Mouse (Mus musculus) hindbrain, embryonic 14.5 days (tissue): ENCODE data around the gene Olfr1033. TPM values are rescaled to one million over a fixed set of nuclear protein-coding genes. Genes with fewer than 3 reads are reported as not detected.
"Not testable (repeated sequence)": the region's sequence is repeated elsewhere in the genome, so short reads cannot be mapped to it uniquely, and the experiment has no call there.

ENCODE experiments used
- ATAC-seq: fragments of 200-750 bp; cut with Nextera tagmentation; 2 replicates; pipeline ENCODE4 v1.8.0; 2017; ENCODE audit warnings: moderate number of reproducible peaks, mild to moderate bottlenecking, moderate TSS enrichment, moderate library complexity; ENCODE audit not compliant: low FRiP score
- DNase-seq: peaks from one replicate; pipeline ENCODE4 v3.0.0-alpha.2; 2015; ENCODE audit warnings: low spot score
- H3K27ac ChIP-seq: fragments of 300-500 bp; sonication (generic); 2 replicates; pipeline ENCODE4 v1.5.1; 2014; ENCODE audit warnings: mild to moderate bottlenecking, moderate library complexity
- H3K27me3 ChIP-seq: fragments of 300-500 bp; sonication (generic); 2 replicates; pipeline ENCODE4 v1.6.1; 2014; ENCODE audit warnings: mild to moderate bottlenecking, low read length, mixed read lengths; ENCODE audit not compliant: control insufficient read depth, insufficient read depth
- H3K36me3 ChIP-seq: fragments of 300-500 bp; sonication (generic); replicated peaks from 2 replicates; pipeline ENCODE4 v1.6.1; 2014; ENCODE audit not compliant: control insufficient read depth, insufficient read depth
- H3K4me1 ChIP-seq: fragments of 300-500 bp; sonication (generic); replicated peaks from 2 replicates; pipeline ENCODE4 v1.6.1; 2014; ENCODE audit warnings: antibody characterized with exemption, low read length, mixed read lengths; ENCODE audit not compliant: control insufficient read depth, insufficient read depth
- H3K4me2 ChIP-seq: fragments of 300-500 bp; sonication (generic); replicated peaks from 2 replicates; pipeline ENCODE4 v1.6.1; 2014; ENCODE audit warnings: mild to moderate bottlenecking, moderate library complexity
- H3K4me3 ChIP-seq: fragments of 300-500 bp; sonication (generic); replicated peaks from 2 replicates; pipeline ENCODE4 v1.5.1; 2014; ENCODE audit warnings: mild to moderate bottlenecking, low read length
- H3K9ac ChIP-seq: fragments of 300-500 bp; sonication (generic); 2 replicates; pipeline ENCODE4 v1.6.1; 2014
- H3K9me3 ChIP-seq: fragments of 300-500 bp; sonication (generic); 2 replicates; pipeline ENCODE4 v1.6.1; 2016; ENCODE audit warnings: low read length; ENCODE audit not compliant: control insufficient read depth
- WGBS: fragments of 180-500 bp; shearing (Covaris S2); extraction: QIAGEN DNeasy Blood & Tissue Kit; methylation state at CpG from one replicate; pipeline ENCODE4 v1.1.7; 2014; 5-methylcytosine and 5-hydroxymethylcytosine counted together
- polyA plus RNA-seq: library from polyadenylated mRNA; unstranded; fragments of >200 nt; fragmentation: Nextera tagmentation; extraction: Ambion mirVana; gene quantifications from 2 replicates; pipeline ENCODE4 v1.2.1, GENCODE M21; 2014

The Olfr1033 gene
- polyA plus RNA-seq, 1 experiment from 2014 or later: not detected

DNA sequence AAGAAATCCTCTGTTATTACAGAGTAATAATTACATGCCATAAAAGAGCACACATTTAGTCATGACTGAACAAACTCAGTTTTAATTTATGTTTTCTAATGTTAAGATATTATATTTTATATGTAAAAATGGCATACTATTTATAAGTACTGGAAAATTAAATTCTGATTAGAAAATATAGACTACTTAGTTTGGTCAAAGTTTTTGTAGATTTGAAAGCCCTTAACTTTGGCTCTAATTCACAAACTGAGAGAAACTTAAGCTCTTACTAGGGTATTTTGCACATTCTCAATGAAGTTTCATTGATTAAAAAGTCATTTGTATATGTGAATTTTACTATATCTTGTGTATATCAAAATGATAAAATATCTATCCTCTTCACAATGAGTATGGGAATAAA lies 53.3 kb downstream of the Olfr1033 start, which contains the start of gene Olfr1036:
Olfr1036 (plus strand) TSS at position 301 of the 400 bp plus-strand sequence.
- H3K27me3 ChIP-seq, H3K4me3 ChIP-seq, DNase-seq, H3K9me3 ChIP-seq, H3K9ac ChIP-seq, H3K27ac ChIP-seq, H3K4me2 ChIP-seq, H3K4me1 ChIP-seq, ATAC-seq, H3K36me3 ChIP-seq: not testable (repeated sequence)

DNA sequence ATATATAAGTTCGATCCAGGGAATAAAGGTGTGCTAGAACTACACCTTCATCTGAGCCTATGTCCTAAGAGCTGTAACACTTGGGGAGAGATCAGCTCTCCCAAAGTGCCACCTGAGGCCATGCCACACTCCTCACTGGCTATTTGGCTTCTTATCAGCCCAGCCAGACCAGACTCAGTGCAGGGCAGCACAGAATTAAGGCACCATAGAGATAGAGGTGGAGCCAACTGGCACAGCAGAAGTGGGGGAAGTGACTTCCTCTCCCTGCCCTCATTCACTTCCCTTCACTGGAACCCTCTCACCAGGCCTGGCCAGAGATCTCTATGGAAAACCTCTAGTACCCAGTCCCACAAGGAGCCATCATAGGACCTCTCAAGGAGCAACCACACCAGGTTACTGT lies 60.0 kb downstream of the Olfr1033 start:
- H3K4me3 ChIP-seq, H3K9ac ChIP-seq: not testable (repeated sequence)
- 82% methylated on average over 1 of the region's 1 CpGs for WGBS

DNA sequence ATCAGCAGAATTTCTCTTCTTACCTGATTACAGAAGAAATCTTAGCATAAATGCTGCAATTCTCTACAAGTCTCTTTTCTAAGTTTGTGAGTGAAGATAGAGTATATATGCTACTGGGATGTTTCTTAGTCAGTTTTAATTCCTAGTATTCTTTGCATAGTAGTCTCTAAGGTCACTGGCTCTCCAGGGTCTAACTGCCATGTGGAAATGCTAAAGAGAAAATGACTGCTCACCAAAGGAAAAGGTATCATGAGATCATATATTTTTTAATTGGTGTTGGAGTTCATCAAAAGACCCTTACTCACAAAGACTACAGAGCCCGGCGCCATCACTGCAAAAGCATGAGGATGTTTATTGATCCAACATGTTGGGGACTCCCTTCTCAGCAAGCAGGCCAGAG lies 66.9 kb downstream of the Olfr1033 start, which contains the start of gene Olfr1037:
Olfr1037 (minus strand) TSS at position 101 of the 400 bp plus-strand sequence.
- Histone ChIP-seq H3K27ac (no peak within 1 kb of the TSS), H3K9me3 (no peaks in the 10 kb centered on the region), H3K36me3 (no peaks in the 10 kb centered on the region), H3K4me3 (no peak within 1 kb of the TSS), H3K4me2 (no peak within 1 kb of the TSS), H3K9ac (no peak within 1 kb of the TSS), H3K27me3 (no peaks in the 10 kb centered on the region), H3K4me1 (no peaks in the 10 kb centered on the region)
- DNase-seq (no peak), ATAC-seq (no peak)
- 99% methylated on average over 2 of the region's 2 CpGs for WGBS

More for the DNA sequence above, 60.0 kb downstream of the Olfr1033 start:
- not testable (repeated sequence) for H3K27me3 ChIP-seq, H3K27ac ChIP-seq, H3K36me3 ChIP-seq, H3K4me2 ChIP-seq, ATAC-seq, H3K9me3 ChIP-seq, DNase-seq, H3K4me1 ChIP-seq

Other genes with a start within 250 kb of the Olfr1033 start
- gene Olfr1014, start 247.9 kb upstream of the Olfr1033 start, polyA plus RNA-seq: not detected in 2 replicates
- not detected in 2 replicates for gene Olfr1015, start 238.6 kb upstream of the Olfr1033 start, polyA plus RNA-seq
- not detected in 2 replicates for gene Olfr1016, start 218.1 kb upstream of the Olfr1033 start, polyA plus RNA-seq
- gene Olfr1018, start 202.2 kb upstream of the Olfr1033 start, polyA plus RNA-seq: not detected in 2 replicates
- not detected in 2 replicates for gene Olfr1019, start 175.2 kb upstream of the Olfr1033 start, polyA plus RNA-seq
- not detected in 2 replicates for gene Olfr1020, start 173.6 kb upstream of the Olfr1033 start, polyA plus RNA-seq
- gene Olfr1022, start 152.0 kb upstream of the Olfr1033 start, polyA plus RNA-seq: not detected in 2 replicates
- not detected in 2 replicates for gene Olfr1023, start 135.0 kb upstream of the Olfr1033 start, polyA plus RNA-seq
- not detected in 2 replicates for gene Olfr1024, start 115.6 kb upstream of the Olfr1033 start, polyA plus RNA-seq
- gene Olfr1025-ps1, start 105.4 kb upstream of the Olfr1033 start, polyA plus RNA-seq: not detected in 2 replicates
- not detected in 2 replicates for gene Olfr1026, start 99.1 kb upstream of the Olfr1033 start, polyA plus RNA-seq
- not detected in 2 replicates for gene Olfr1028, start 70.2 kb upstream of the Olfr1033 start, polyA plus RNA-seq
- gene Olfr1029, start 46.7 kb upstream of the Olfr1033 start, polyA plus RNA-seq: not detected in 2 replicates
- not detected in 2 replicates for gene Olfr1030, start 41.4 kb upstream of the Olfr1033 start, polyA plus RNA-seq
- gene Olfr1031, start 30.3 kb upstream of the Olfr1033 start, polyA plus RNA-seq: not detected in 2 replicates
- gene Olfr1032, start 15.1 kb upstream of the Olfr1033 start, polyA plus RNA-seq: not detected in 2 replicates
- not detected in 2 replicates for gene Olfr1034, start 25.2 kb downstream of the Olfr1033 start, polyA plus RNA-seq
- gene Olfr1036, start 53.4 kb downstream of the Olfr1033 start, polyA plus RNA-seq: not detected in 2 replicates
- not detected in 2 replicates for gene Olfr1037, start 66.8 kb downstream of the Olfr1033 start, polyA plus RNA-seq
- not detected in 2 replicates for gene Olfr1039, start 115.3 kb downstream of the Olfr1033 start, polyA plus RNA-seq
- gene Olfr1040, start 126.1 kb downstream of the Olfr1033 start, polyA plus RNA-seq: not detected in 2 replicates
- not detected in 2 replicates for gene Olfr1042, start 141.2 kb downstream of the Olfr1033 start, polyA plus RNA-seq
- gene Olfr1043, start 146.9 kb downstream of the Olfr1033 start, polyA plus RNA-seq: not detected in 2 replicates
- not detected in 2 replicates for gene Olfr1044, start 157.2 kb downstream of the Olfr1033 start, polyA plus RNA-seq
- gene Olfr52, start 165.1 kb downstream of the Olfr1033 start, polyA plus RNA-seq: not detected in 2 replicates
- gene Olfr1045, start 182.4 kb downstream of the Olfr1033 start, polyA plus RNA-seq: not detected in 2 replicates
- gene Olfr1046, start 198.7 kb downstream of the Olfr1033 start, polyA plus RNA-seq: not detected in 2 replicates
- gene Olfr1047, start 210.8 kb downstream of the Olfr1033 start, polyA plus RNA-seq: not detected in 2 replicates
- not detected in 2 replicates for gene Olfr1048, start 219.7 kb downstream of the Olfr1033 start, polyA plus RNA-seq
- gene Olfr1049, start 237.7 kb downstream of the Olfr1033 start, polyA plus RNA-seq: not detected in 2 replicates